In genomic region chr13:34469568-34469967, GRCm38 (mm10) we compare ENCODE assay signal across 10 mouse cellular contexts.
DNase-seq lines count a peak whose midpoint lies in the region; ATAC-seq and TF ChIP-seq lines count a peak whose summit lies in the region.
"Had no signal": no experiment of that assay in that cellular context is flagged by ENCODE, and none has a peak within 500 bp of the region (broad histone marks: within the 10 kb centered on the region; RNA-seq: fewer than 3 reads in every experiment).

No protein-coding gene starts in this region.

- TF ChIP-seq EP300 in heart, postnatal 0 days (IDR thresholded peaks at IDR 0.05; ENCODE audit: low read depth) = no peak

- ATAC-seq in heart, postnatal 0 days (ENCODE audit: insufficient read depth, low read depth) = no peak
- ATAC-seq in heart, embryonic 11.5 days (replicated peaks; ENCODE audit: insufficient number of reproducible peaks, low FRiP score, low TSS enrichment) = no peak
- ATAC-seq: activated CD4-positive, CD25-positive, alpha-beta regulatory T cell, adult 4 months had no signal

- H3K27me3 ChIP-seq in heart, postnatal 0 days (ENCODE audit: control insufficient read depth, insufficient read depth, low read length) = no peaks in the 10 kb centered on the region
- H3K27me3 ChIP-seq in heart, embryonic 11.5 days (ENCODE audit: control insufficient read depth, insufficient read depth, low read length) = no peaks in the 10 kb centered on the region
- H3K27me3 ChIP-seq: neural tube, embryonic 13.5 days had no signal

- DNase-seq in heart, postnatal 0 days (ENCODE audit: low spot score) = peak; percentile 22
- DNase-seq in lung, postnatal 10 days = peak; percentile 45
- no peak for DNase-seq in lung, adult 2 months
- DNase-seq in cerebellum, adult 18-20 months = peak; percentile 78 to 88
- DNase-seq in gastrocnemius, postnatal 25 days = peak; percentile 34
- no peak for DNase-seq in urinary bladder, postnatal 25 days (ENCODE audit: low spot score)
- no peak for DNase-seq in urinary bladder, postnatal 10 days (ENCODE audit: low spot score)

- no peak overlapping the region for H3K27ac ChIP-seq in heart, postnatal 0 days (ENCODE audit: low read depth)
- no peak overlapping the region for H3K27ac ChIP-seq in heart, embryonic 11.5 days (ENCODE audit: low read depth, low read length)
- H3K27ac ChIP-seq: neural tube, embryonic 13.5 days had no signal

- no peak for TF ChIP-seq CTCF in heart, postnatal 0 days (IDR thresholded peaks at IDR 0.05; ENCODE audit: low read depth)
- TF ChIP-seq CTCF in lung, adult 2 months (IDR thresholded peaks at IDR 0.05; ENCODE audit: insufficient read depth, low read length) = no peak

- TF ChIP-seq POLR2A in lung, adult 2 months (IDR thresholded peaks at IDR 0.05; ENCODE audit: borderline replicate concordance, extremely low read depth, low read depth, low read length) = no peak

- no peak overlapping the region for H3K9ac ChIP-seq in heart, postnatal 0 days (replicated peaks; ENCODE audit: low read depth, low read length)
- no peak overlapping the region for H3K9ac ChIP-seq in heart, embryonic 11.5 days (ENCODE audit: low read depth, low read length)
- H3K9ac ChIP-seq: neural tube, embryonic 13.5 days had no signal

- WGBS in heart, postnatal 0 days = 80% methylated on average over 5 of the region's 5 CpGs
- WGBS in heart, embryonic 11.5 days (ENCODE audit: insufficient replicate concordance) = 87% methylated on average over 5 of the region's 5 CpGs
- WGBS in lung, adult 2 months = 61% methylated on average over 5 of the region's 5 CpGs

- H3K36me3 ChIP-seq in heart, postnatal 0 days (replicated peaks; ENCODE audit: control insufficient read depth, insufficient read depth, low read length) = no peaks in the 10 kb centered on the region
- no peaks in the 10 kb centered on the region for H3K36me3 ChIP-seq in heart, embryonic 11.5 days (ENCODE audit: control insufficient read depth, insufficient read depth, low read length)
- H3K36me3 ChIP-seq: neural tube, embryonic 13.5 days had no signal

- H3K4me2 ChIP-seq in heart, postnatal 0 days (ENCODE audit: low read depth, low read length) = no peak overlapping the region
- H3K4me2 ChIP-seq in heart, embryonic 11.5 days = no peak overlapping the region
- H3K4me2 ChIP-seq: neural tube, embryonic 13.5 days had no signal

- no peak overlapping the region for H3K4me3 ChIP-seq in heart, postnatal 0 days (ENCODE audit: low read depth, low read length)
- H3K4me3 ChIP-seq in heart, embryonic 11.5 days (ENCODE audit: low read depth, low read length) = no peak overlapping the region
- no peak overlapping the region for H3K4me3 ChIP-seq in lung, adult 2 months (replicated peaks; ENCODE audit: extremely low read depth, low read depth, low read length)
- H3K4me3 ChIP-seq: neural tube, embryonic 13.5 days had no signal

- H3K9me3 ChIP-seq in heart, postnatal 0 days (replicated peaks; ENCODE audit: control insufficient read depth, low read length) = no peaks in the 10 kb centered on the region
- no peaks in the 10 kb centered on the region for H3K9me3 ChIP-seq in heart, embryonic 11.5 days (replicated peaks; ENCODE audit: control insufficient read depth, low read length)
- H3K9me3 ChIP-seq: neural tube, embryonic 13.5 days had no signal

- H3K4me1 ChIP-seq in heart, postnatal 0 days (ENCODE audit: control insufficient read depth, insufficient read depth) = 0 out of 2 replicates have a peak, but pooled peaks cover 3% of the 10 kb centered on the region
- H3K4me1 ChIP-seq in heart, embryonic 11.5 days (ENCODE audit: control insufficient read depth, insufficient read depth, low read length) = no peaks in the 10 kb centered on the region
- no peaks in the 10 kb centered on the region for H3K4me1 ChIP-seq in lung, adult 2 months (ENCODE audit: control insufficient read depth, insufficient read depth, low read length)

Comparison
In these comparisons a context has a peak if more than half of its experiments do, and no peak if none do; other contexts are left out.
1. DNase-seq: peak in heart, postnatal 0 days (single experiment), lung, postnatal 10 days (single experiment), cerebellum, adult 18-20 months (2 of 2) and gastrocnemius, postnatal 25 days (single experiment); none in lung, adult 2 months (single experiment), urinary bladder, postnatal 25 days (single experiment) and urinary bladder, postnatal 10 days (single experiment).